Mouse (Mus musculus) ovary, postnatal 14 days (tissue): Measurements from ENCODE around the gene P4hb.
"Not testable (repeated sequence)": the region's sequence is repeated elsewhere in the genome, so short reads cannot be mapped to it uniquely, and the experiment has no call there.

Experiments used
- DNase-seq: peaks from one replicate; pipeline ENCODE4 v3.0.0; 2022; ENCODE audit warnings: low spot score

Gene P4hb

DNA sequence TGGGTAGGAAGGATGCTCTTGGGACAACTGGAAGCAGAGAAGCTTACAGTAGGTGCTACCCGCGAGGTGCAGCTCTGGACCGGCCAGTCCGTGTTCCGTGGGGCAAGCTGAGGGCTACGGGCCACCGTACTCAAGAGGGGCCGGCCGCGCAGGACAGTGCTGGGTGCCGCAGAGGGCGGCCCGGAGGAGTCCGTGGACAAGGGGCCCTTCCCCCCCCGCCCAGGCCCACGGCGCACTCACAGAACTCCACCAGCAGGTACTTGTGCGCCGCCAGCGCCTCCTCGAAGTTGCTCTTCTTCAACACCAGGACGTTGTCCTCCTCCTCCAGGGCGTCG lies 669 bp downstream of the P4hb start:
- DNase-seq = no peak

DNA sequence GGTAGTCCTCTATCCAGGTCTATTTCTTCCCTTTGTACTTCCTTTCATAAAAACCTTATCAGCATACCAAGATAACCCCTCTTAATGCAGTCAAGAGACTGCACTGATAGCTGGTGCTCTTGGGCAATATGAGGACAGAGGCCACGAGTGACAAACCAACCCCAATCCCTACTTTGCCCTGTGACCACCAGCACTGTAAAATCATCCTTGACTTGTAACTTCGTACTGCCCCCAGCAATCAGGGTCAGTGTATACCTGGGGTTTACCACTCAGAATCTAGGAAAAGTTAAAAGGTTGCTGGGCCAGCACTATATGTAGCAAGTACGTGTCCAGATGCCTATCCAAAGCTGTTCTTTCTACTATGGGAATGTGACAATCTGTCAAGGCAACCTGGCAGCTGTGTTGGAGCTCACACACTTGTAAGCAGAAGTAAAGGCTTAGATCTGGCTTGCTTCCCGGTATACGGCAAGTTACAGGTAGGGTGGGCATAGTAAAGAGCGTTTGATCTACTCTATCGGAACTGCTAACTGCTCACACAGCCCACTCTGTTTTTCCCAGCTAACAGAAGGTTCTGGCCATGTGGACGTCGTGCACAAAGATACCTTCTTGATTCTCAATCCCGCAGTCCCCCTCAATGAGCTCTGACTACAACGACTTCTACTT lies 1.2 kb downstream of the P4hb start:
- no peak for DNase-seq

DNA sequence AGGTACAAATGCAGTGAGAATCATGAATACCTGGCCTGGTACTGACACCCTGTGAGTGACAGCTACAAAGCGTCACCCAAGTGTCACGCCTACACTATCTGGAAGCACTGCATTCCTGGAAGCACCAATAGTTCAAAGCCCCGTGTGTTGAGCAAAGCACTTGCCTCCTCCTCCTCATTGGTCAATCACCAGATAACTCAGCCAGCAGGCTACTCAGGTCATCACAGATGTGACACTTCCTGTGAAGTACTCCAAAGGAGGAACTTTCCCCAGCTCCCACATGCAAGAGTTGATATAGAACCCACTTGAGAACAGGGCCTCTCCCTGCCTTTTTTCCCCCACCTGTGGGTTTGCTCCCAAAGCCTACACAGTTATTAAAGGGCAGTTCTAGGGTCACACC lies 1.9 kb downstream of the P4hb start:
- no peak for DNase-seq

- no peak for DNase-seq
These were observed 4.7 kb downstream of the P4hb start for GRCm38 (mm10) chr11:120568324-120568723.

DNA sequence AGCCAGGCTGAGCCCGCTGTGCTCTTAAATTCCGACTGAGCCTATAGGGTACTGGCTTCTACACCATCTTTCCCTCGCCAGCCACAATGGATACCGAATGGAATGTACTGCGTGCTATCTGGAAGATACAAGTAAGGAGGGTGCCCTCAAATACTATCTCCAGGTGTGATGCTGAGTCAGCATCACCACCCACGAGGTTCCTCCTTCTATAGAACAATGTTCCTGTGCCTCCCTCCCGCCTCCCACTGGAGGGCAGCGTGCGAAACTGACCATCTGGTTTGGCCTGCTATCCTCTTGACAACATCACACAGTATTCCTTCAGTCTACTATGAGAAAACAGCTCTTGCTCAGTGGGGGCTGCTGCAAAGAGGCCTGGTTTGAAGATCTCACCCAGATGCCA lies 7.9 kb downstream of the P4hb start:
- no peak for DNase-seq

GRCm38 (mm10) chr11:120562949-120563348 lies 10.1 kb downstream of the P4hb start:
- DNase-seq = no peak

GRCm38 (mm10) chr11:120560952-120561728 lies 11.9 kb downstream of the P4hb start:
- DNase-seq = no peak

GRCm38 (mm10) chr11:120558843-120559242 lies 14.2 kb downstream of the P4hb start:
- DNase-seq = not testable (repeated sequence)

DNA sequence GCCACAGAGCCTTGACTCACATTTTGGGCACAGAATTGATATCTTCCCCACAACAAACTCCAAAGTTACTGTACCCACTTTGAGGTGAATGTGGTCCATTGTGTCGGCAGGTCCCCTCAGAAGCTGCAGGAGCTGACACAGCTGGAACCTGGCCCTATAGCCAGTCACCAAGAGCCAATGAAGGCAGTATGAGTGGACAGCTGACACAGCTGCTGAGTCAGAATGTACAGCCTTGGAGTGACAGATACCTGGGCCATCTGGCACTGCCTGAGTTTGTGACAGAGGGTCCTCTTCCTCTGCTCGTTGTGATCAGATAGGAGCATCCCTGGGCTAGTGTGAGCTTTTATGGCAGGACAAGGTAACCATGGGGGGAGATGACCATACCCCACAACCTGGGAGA lies 17.8 kb downstream of the P4hb start:
- DNase-seq = no peak

GRCm38 (mm10) chr11:120554834-120555233 lies 18.2 kb downstream of the P4hb start:
- DNase-seq = no peak

DNA sequence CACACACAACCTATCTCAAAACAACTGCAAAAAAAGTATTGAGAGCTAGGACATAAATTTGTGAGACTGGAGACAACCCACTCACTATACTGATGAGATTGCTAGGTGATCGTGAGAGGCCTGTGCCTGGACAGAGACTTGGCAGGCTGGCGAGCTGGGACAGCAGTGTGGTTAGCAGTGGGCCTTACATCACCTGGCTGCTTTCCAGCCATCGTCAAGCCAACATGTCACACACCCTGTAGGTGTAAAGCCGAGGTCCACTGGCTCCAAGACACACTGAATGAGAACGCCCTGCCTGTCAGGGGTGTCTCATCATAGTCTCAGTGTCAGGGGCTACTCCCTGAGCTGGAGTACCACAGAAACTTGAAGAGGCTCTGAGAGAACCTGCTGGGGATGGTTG lies 20.3 kb downstream of the P4hb start:
- DNase-seq = no peak

GRCm38 (mm10) chr11:120550810-120551440 lies 22.1 kb downstream of the P4hb start, which contains the start of gene Ppp1r27:
Gene Ppp1r27, minus strand, starts transcription at chr11:120551132.
- DNase-seq = no peak

DNA sequence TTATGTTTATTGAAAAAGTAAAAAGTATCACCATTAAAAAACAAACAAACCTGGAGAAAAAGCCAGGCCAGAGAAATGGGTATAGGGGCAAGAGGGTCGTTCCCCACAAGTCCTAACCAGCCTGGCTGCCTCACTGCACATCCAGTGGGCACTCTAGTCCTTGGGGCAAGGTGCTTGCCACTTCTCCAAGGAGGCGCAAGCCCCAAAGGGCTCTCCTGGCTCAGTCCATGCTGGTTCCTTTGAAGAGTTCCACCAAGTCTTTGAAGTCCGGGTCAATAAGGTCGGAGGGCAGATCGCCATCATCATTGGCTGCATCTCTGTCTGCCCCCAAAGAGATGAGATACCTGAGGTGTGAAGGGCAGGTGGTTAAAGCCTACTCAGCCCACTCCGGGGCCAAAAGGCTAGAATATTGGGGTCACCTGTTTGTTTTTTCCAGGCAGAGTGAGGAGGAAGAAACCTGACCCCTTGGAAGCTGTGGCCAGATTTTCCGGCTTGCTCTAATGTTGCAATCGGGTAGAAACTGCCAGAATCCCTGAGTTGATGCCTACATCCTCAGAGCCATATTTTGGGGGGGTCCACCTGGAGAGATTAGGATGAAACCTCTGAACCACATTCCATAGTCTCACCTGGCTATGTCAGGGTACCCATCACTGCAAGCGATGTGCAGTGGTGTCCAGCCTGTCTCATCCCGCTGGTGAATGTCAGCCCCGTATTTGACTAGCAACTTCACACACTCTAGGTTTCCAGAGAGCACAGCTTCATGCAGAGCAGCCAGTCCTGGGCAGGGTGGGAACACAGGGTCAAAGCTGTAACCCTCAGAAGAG lies 22.9 kb downstream of the P4hb start:
- no peak for DNase-seq

- DNase-seq = peak; percentile 91
These were observed 23.7 kb downstream of the P4hb start, which contains the start of gene Mcrip1 for GRCm38 (mm10) chr11:120549168-120549945. Gene Mcrip1, minus strand, starts transcription at chr11:120549727.

- no peak for DNase-seq
These were observed 24.3 kb downstream of the P4hb start for GRCm38 (mm10) chr11:120548786-120549167.

DNA sequence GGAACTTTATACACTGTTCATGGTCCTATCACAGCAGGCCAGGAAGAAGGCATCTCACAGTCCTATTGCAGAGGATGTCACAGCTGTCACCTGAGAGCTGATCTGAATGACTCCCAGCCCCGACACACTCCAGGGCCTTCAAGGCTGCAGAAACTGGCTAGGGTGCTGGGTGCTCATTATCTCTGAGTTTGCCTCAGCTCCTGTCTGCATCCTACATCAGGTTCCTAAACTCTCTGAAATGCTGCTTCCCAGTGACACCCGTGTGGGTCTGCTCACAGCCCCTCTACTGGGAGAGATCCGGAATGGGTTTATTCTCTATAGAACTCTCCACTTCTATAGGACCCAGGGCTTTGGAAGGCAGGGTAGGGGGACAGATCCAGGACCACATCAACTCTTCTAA lies 24.8 kb downstream of the P4hb start:
- no peak for DNase-seq

DNA sequence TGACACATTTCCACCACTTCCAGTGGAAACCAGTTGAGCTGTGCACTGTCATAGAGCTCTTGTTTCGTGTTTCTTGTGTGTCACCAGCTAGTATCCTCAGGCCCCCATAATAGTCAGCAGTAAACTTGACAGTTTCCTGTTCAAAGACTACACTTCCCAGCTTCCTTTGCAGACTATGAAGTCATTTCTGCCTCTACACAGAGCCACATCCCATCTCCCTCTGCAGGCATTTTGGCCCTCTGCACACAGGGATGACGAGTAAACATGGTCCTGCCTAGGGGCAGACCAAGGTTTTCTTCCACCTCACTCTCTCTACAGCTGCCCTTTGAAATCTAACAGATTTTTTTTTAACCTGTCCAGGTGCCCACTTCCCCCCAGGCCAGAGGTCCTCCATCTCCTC lies 25.6 kb downstream of the P4hb start:
- DNase-seq = no peak

DNA sequence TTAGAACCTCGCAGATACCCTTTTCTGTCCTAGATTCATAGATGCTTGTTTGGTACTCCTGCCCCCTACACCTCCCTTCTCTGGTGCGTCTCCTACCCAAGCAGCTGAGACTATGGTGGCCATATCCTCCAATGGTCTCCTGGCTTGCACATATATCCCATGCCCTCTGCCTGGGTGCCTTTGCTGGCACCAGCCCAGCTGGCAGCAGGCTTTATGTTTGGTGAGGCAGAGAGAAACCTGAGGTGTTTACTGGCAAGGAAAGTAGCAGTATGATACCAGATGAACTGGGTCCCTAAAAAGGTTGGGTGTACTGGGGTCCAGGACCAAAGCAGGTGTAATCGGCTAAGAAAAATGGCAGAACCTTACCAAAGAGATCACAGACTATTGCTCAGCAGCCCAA lies 27.1 kb downstream of the P4hb start:
- no peak for DNase-seq

- no peak for DNase-seq
These were observed 30.7 kb downstream of the P4hb start for GRCm38 (mm10) chr11:120542376-120542775.

- DNase-seq = no peak
These were observed 31.1 kb downstream of the P4hb start for GRCm38 (mm10) chr11:120541907-120542306.

DNA sequence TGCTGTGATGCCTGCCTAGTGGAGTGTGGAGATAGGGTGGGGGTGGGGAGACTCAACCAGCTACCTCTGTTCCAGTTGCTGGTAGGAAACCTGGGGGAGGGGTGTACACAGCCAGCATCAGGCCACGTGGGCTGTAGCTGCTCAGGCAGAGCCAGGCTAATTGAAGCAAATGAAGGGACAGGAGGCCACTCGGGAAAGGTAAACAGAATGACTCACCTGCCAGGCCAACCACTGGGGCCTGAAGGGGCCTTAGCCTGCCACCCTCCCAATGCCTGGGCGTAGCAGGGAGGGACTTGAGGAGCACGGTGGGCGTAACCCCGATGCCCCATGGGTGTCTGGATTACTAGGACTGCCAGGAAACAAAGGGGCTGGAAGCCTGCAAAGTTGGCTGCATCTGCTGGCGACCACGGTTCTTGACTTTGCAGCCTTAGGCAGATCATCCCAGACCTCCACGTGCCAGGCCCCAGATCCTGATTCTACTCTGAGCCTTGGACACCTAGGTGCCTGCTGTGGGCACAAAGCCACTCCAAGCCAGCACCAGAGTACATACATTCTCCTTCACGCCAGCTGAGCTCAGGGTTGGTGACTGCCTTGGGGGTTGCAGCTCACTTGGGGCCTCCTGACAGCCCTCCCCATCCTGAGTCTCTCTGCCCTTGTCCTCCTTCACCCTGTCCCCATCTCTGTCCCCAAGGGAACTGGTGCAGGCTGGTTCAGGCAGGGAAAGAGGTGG lies 33.6 kb downstream of the P4hb start:
- DNase-seq = no peak
